Mouse (Mus musculus): Measurements from ENCODE around the gene Tnfrsf13b. TPM values are rescaled to one million over a fixed set of nuclear protein-coding genes. Genes with fewer than 3 reads are reported as not detected.
"Not testable (repeated sequence)": the region's sequence is repeated elsewhere in the genome, so short reads cannot be mapped to it uniquely, and the experiment has no call there.

Gene Tnfrsf13b
- total RNA-seq, 2 experiments from 2014 or later: 0.13 to 0.22 TPM

GRCm38 (mm10) chr11:61161121-61161520 lies 34.6 kb downstream of the Tnfrsf13b start:
- Histone ChIP-seq H3K27ac (no peak overlapping the region), H3K4me3 (no peak overlapping the region)
- no peak for DNase-seq
- intact Hi-C loops (cut with DNase I): no loop called here
- no peak for TF ChIP-seq CTCF (IDR thresholded peaks at IDR 0.05)

DNA sequence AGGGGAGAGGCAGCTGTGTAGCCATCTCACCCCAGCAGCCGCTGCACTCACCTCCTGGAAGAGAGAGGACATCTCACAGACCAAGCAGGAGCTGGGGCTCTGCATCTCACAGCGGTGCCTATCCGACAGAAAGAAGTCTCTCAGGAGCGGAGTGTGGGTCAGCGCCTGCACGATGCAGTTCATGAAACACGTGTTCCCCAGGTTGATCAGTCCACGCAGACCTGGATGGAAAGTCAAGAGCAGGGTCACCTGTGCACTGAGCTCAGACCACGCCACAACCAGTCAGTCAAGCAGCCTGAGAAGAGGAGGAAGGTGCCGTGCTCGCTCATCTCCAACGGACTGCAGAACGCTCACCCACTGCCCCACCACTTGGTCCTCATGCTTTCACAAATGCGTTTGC lies 36.2 kb downstream of the Tnfrsf13b start:
- no peak for TF ChIP-seq CTCF (IDR thresholded peaks at IDR 0.05)

GRCm38 (mm10) chr11:61163341-61163740 lies 36.8 kb downstream of the Tnfrsf13b start:
- DNase-seq: no peak
- Histone ChIP-seq H3K27ac (no peak overlapping the region), H3K4me3 (no peak overlapping the region)
- intact Hi-C loops (cut with DNase I): no loop called here
- TF ChIP-seq CTCF (IDR thresholded peaks at IDR 0.05): no peak

More for the DNA sequence above, 36.2 kb downstream of the Tnfrsf13b start:
- no peak for DNase-seq
- H3K27ac ChIP-seq: no peak overlapping the region
- intact Hi-C loops (cut with DNase I): no loop called here
- no peak overlapping the region for H3K4me3 ChIP-seq

- no peak for DNase-seq
- intact Hi-C loops (cut with DNase I): no loop called here
- no peak for TF ChIP-seq CTCF (IDR thresholded peaks at IDR 0.05)
- no peak overlapping the region for H3K27ac ChIP-seq
- H3K4me3 ChIP-seq: no peak overlapping the region
Measured at GRCm38 (mm10) chr11:61164366-61164765, 37.8 kb downstream of the Tnfrsf13b start.

- DNase-seq: no peak
- intact Hi-C loops (cut with DNase I): no loop called here
- TF ChIP-seq CTCF (IDR thresholded peaks at IDR 0.05): no peak
- Histone ChIP-seq H3K4me3 (no peak overlapping the region), H3K27ac (no peak overlapping the region)
Measured at GRCm38 (mm10) chr11:61164881-61165280, 38.3 kb downstream of the Tnfrsf13b start.

GRCm38 (mm10) chr11:61170184-61170583 lies 43.6 kb downstream of the Tnfrsf13b start:
- intact Hi-C loops (cut with DNase I): no loop called here
- TF ChIP-seq CTCF (IDR thresholded peaks at IDR 0.05): no peak
- Histone ChIP-seq H3K27ac (no peak overlapping the region), H3K4me3 (no peak overlapping the region)
- DNase-seq: no peak

DNA sequence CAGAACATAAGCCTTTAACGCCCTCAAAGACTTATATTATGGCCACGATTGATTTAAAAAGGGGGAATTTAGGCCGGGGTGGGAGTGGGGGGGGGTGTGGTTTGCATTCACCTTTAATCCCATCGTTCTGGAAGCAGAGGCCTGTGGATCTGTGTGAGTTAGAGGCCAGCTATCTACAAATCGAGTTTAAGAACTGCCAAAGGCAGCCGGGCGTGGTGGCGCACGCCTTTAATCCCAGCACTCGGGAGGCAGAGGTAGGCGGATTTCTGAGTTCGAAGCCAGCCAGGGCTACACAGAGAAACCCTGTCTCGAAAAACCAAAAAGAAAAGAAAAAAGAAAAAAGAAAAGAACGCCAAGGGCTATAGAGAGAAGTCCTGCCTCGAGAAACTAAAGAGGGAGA lies 46.9 kb downstream of the Tnfrsf13b start:
- Histone ChIP-seq H3K27ac (peak overlapping the region; percentile 98), H3K4me3 (peak overlapping the region; percentile 100)
- intact Hi-C loops (cut with DNase I); DNase-seq: not testable (repeated sequence)

DNA sequence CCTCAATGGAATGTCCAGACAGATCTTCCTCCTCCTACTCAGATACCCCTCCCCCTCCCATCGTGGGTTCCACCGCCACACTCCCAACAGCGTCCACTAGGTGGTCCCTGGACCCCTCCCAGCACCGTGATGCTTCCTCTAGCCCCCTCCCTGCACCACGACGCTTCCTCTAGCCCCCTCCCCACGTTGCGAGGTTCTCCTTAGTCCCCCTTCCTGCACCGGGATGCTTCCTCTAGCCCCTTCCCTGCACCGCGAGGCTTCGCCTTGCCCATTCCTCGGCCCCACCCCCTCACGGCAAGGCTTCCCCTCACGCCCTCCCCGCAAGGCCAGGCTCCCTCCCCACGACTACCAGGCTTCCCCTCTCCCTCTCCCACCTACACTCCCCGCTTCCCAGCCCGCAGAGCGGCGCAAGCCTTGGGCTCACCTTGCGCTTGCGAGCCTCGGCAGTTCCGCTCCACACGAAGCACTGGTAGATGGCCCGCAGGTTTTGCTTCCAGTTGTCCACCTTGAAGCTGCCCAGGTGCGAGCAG lies 47.8 kb downstream of the Tnfrsf13b start:
- Histone ChIP-seq H3K4me3 (peak overlapping the region; percentile 100), H3K27ac (peak overlapping the region; percentile 98)
- intact Hi-C loops (cut with DNase I): no loop called here
- peak; percentile 15; the same call in 1 of the 2 replicates for TF ChIP-seq CTCF (IDR thresholded peaks at IDR 0.05)
- peak; percentile 73 for DNase-seq

DNA sequence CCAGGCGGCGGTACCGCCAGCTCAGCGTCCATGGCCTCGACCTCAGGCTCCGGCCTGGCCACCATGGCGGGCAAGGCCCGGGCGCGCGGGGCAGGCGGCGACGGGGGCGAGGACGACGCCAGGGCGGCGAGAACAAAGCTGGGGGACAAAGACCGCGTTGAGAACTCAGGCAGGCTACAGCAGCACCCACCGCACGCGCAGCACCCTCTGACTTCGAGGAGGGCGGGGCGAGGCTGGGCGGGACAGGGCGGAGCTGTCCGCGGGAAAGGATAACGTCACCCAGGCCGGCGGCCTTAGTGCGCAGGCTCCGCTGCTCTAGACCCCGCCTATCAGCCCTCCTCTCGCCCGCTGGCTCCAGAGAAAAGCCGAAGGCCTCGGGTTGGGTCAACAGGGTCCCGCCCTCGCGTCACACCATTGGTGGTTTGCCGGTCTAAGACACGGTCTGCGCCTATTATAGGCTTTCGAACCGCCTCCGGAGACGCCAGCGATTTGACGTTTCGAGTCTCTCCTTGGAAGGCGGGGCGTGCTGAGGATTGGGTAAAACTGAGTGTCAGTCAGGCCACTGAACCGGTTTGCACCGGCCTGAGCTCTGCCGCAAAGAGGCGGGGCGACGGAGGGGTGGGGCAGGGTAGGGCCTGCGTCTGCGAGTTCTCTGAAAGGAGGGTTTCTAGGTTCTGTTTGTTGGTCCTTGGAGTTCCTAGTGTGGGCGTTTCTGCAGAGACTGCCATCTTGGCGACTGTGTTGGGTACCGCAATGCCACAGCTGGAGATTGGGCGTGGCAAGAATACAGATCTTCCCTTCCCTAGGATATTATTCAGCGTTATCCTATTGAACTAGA lies 48.5 kb downstream of the Tnfrsf13b start, which contains the start of gene Usp22:
Gene Usp22 (minus strand): TSS at position 235 of the 838 bp plus-strand sequence.
- intact Hi-C loops (cut with DNase I): loop anchor here (5.0 kb wide), 1 partner anchor 92 kb away; the partner anchor contains the start of gene Aldh3a2
- DNase-seq: peak; percentile 100
- peak within 1 kb of the TSS; percentile 100 for H3K4me3 ChIP-seq
- TF ChIP-seq CTCF (IDR thresholded peaks at IDR 0.05): no peak
- H3K27ac ChIP-seq: peak within 1 kb of the TSS; percentile 98

DNA sequence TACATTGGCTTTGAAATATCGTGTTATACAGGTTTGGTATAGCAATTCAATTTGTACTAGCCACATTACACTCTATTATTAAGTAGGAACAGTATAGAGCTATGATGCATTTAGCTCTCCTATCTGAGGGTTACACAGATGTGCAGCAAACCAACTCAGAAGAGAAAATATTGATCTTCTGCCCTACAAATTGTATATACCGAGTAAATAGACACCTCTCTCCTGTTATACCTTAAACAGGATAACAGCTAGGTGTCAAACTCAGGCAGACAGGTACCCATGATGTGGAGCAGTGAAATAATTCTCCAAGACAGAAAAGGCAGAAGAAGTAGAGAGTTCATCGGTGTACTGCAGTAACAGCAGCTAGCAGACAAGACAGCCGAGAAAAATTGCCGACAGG lies 49.2 kb downstream of the Tnfrsf13b start:
- no peak for TF ChIP-seq CTCF (IDR thresholded peaks at IDR 0.05)
- H3K27ac ChIP-seq: peak overlapping the region; percentile 79
- DNase-seq: no peak
- peak overlapping the region; percentile 67 for H3K4me3 ChIP-seq
- intact Hi-C loops (cut with DNase I): loop anchor here (5.0 kb wide), 1 partner anchor 92 kb away; the partner anchor contains the start of gene Aldh3a2

DNA sequence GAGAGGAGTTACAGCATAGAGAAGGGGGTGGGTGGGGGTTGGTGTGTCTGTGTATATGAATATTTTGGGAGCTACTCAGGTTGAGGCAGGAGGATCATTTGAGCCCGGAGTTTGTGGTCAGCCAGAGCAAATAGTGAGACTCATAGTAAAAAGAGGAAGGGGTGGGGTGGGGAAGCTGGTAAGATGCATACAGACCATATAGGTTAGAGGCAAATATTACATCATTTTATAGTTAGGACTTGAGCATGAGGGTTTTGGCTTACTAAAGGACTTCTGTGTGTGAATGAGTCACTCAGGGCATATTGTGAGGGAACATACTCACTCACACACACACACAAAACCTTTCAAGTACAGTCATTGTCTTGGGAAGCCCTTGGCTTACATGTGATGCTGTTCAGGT lies 49.8 kb downstream of the Tnfrsf13b start:
- intact Hi-C loops (cut with DNase I): loop anchor here (5.0 kb wide), 1 partner anchor 91 kb away; the partner anchor contains the start of gene Aldh3a2
- Histone ChIP-seq H3K27ac (peak overlapping the region; percentile 79; the same call in 1 of the 2 replicates), H3K4me3 (no peak overlapping the region)
- no peak for DNase-seq
- no peak for TF ChIP-seq CTCF (IDR thresholded peaks at IDR 0.05)

GRCm38 (mm10) chr11:61180361-61180760 lies 53.8 kb downstream of the Tnfrsf13b start:
- intact Hi-C loops (cut with DNase I): no loop called here
- H3K27ac ChIP-seq: no peak overlapping the region
- H3K4me3 ChIP-seq: no peak overlapping the region
- no peak for TF ChIP-seq CTCF (IDR thresholded peaks at IDR 0.05)
- DNase-seq: no peak

DNA sequence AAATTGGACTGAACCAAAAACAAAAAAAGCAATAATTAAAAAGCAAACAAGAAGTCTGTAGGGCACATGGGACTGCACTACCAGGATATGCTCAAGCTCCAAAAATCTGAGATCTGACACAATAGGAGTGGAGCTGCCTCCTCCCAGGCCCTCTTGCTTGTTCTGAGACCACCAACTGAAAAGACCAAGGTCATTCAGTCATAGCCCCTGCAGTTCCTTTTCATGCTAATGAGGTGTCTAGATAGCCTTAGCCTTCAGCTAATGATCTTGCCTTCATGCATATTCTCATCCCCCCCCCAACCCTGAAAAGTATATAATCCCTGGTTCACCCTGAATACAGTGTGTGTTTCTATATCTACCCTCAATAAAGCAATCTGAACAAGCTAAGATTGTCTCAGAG lies 55.1 kb downstream of the Tnfrsf13b start:
- H3K4me3 ChIP-seq: no peak overlapping the region
- no peak overlapping the region for H3K27ac ChIP-seq
- TF ChIP-seq CTCF (IDR thresholded peaks at IDR 0.05): no peak
- intact Hi-C loops (cut with DNase I): no loop called here
- DNase-seq: no peak

All from gastrocnemius, adult 2 months (tissue).